Mouse (Mus musculus): ENCODE measurements around the gene Tmem258. TPM values are rescaled to one million over a fixed set of nuclear protein-coding genes. Genes with fewer than 3 reads are reported as not detected.
A peak's percentile ranks its signal among the peaks of the same experiment; 100 is the strongest.

The Tmem258 gene
- total RNA-seq, 1 experiment: 455 TPM

DNA sequence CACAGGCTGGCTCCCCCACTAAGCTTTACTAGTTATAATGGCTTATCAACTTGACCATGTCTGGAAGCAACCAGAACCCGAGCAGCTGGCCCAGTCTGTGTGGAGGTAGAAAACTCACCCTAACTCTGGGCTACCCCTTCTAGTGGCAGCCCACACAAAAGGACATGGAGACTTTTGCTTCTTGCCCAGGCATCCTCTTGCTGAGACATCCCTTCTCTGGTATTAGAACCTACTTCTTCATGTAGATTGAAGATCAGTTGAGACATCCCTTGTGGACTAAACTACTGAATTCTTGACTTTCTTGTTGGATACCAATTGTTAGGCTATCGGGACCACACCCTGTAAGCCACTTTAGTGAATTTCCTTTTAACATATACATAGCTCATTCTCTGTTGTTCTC lies 5.5 kb upstream of the Tmem258 start:
- H3K27ac ChIP-seq (ENCODE audit: insufficient read depth, low read depth, low read length, poor library complexity, severe bottlenecking): no peak overlapping the region
- in situ Hi-C loops (cut with MboI; ENCODE audit: low sequenced_read_pairs in 2 of 2, unreplicated experiment in 2 of 2): no loop called here
- no peaks in the 10 kb centered on the region for H3K9me3 ChIP-seq (ENCODE audit: control insufficient read depth, insufficient read depth, low read depth, low read length)
- no peak overlapping the region for H3K9ac ChIP-seq (ENCODE audit: insufficient read depth, low read depth, low read length, poor library complexity, severe bottlenecking)
- peaks cover 0 to 2% of the 10 kb centered on the region in 2 experiments; a peak in 1 of 4 replicates for H3K4me1 ChIP-seq (ENCODE audit: control insufficient read depth in 2 of 2, insufficient read depth in 2 of 2, low read length in 2 of 2, poor library complexity in 1 of 2)
- TF ChIP-seq MAFK (IDR thresholded peaks at IDR 0.05; ENCODE audit: insufficient read depth, low read depth, low read length) (no peak), ZNF384 (IDR thresholded peaks at IDR 0.05; ENCODE audit: low read depth, low read length) (no peak), CHD2 (IDR thresholded peaks at IDR 0.05; ENCODE audit: low read depth, low read length) (no peak), ZC3H11A (IDR thresholded peaks at IDR 0.05; ENCODE audit: borderline replicate concordance, low read depth, low read length) (no peak), HCFC1 (IDR thresholded peaks at IDR 0.05; ENCODE audit: borderline replicate concordance, insufficient read depth, low read length) (no peak)
- no peak overlapping the region for H3K4me3 ChIP-seq (ENCODE audit: insufficient read depth in 1 of 2, low read depth in 1 of 2, low read length in 2 of 2, poor library complexity in 1 of 2, severe bottlenecking in 1 of 2)
- no peak for DNase-seq (ENCODE audit: low read depth, low spot score)
- H3K36me3 ChIP-seq (ENCODE audit: control insufficient read depth, insufficient read depth, low read length, poor library complexity, severe bottlenecking): peaks cover 41% of the 10 kb centered on the region

DNA sequence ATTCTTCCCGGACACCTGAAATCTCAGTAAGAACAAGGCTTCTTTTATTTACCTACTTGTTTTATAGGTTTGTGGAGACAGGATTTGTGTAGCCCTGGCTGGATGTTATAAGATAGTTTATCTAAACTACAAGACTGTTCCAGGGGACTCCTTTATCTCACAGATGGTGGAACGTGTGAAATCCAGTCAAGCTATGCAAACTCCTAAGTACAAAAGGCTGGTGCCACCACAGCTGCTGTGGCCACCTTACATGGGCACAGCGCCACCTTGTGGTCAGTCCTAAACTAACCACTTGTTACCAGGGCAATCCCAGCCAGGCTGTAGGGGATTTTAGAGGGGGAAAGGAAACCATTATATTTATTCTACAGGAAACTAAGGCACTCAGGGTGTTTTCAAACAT lies 5.1 kb upstream of the Tmem258 start:
- peak; percentile 54 for TF ChIP-seq ZC3H11A (IDR thresholded peaks at IDR 0.05; ENCODE audit: borderline replicate concordance, low read depth, low read length)
- TF ChIP-seq CHD2 (IDR thresholded peaks at IDR 0.05; ENCODE audit: low read depth, low read length): no peak
- in situ Hi-C loops (cut with MboI; ENCODE audit: low sequenced_read_pairs in 2 of 2, unreplicated experiment in 2 of 2): no loop called here
- Histone ChIP-seq H3K27ac (ENCODE audit: insufficient read depth, low read depth, low read length, poor library complexity, severe bottlenecking) (no peak overlapping the region), H3K4me1 (ENCODE audit: control insufficient read depth in 2 of 2, insufficient read depth in 2 of 2, low read length in 2 of 2, poor library complexity in 1 of 2) (peaks cover 0 to 2% of the 10 kb centered on the region in 2 experiments; a peak in 1 of 4 replicates), H3K36me3 (ENCODE audit: control insufficient read depth, insufficient read depth, low read length, poor library complexity, severe bottlenecking) (peaks cover 37% of the 10 kb centered on the region), H3K9me3 (ENCODE audit: control insufficient read depth, insufficient read depth, low read depth, low read length) (no peaks in the 10 kb centered on the region), H3K9ac (ENCODE audit: insufficient read depth, low read depth, low read length, poor library complexity, severe bottlenecking) (no peak overlapping the region), H3K4me3 (ENCODE audit: insufficient read depth in 1 of 2, low read depth in 1 of 2, low read length in 2 of 2, poor library complexity in 1 of 2, severe bottlenecking in 1 of 2) (no peak overlapping the region)
- peak; percentile 80 for DNase-seq (ENCODE audit: low read depth, low spot score)

DNA sequence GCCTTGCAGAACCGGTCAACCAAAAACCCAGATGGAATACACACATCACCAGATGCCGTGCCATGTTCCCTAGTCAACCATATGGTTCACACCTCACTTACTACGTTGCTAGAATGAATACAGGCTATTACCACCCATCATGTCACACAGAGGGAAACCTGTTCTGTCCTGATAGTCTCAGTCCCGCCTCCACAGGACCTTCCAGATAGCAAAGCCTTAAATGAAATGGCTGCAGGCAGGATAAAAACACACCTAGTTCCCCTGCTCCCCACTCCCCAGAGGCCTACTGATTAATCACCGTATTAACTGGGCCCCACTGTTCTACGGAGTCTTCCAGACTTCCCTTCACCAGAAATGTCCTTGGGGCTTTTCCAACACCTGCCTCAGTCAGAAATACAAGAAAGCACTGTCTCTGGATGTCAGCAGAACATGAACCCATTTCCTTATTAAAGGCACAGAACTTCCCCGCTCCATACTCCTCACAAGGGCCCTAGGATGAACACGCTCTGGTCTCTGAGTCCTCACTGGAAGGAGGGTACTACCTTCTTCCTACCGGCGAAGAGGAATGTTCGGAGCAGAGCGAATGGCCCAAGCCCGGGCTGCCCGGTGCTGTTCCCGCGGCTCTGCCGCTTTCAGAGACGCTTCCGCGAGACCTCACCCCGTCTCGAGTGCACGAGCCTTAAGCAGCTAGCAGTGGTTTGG lies 517 bp upstream of the Tmem258 start:
- in situ Hi-C loops (cut with MboI; ENCODE audit: low sequenced_read_pairs in 2 of 2, unreplicated experiment in 2 of 2): no loop called here
- no peak for TF ChIP-seq MAFK (IDR thresholded peaks at IDR 0.05; ENCODE audit: insufficient read depth, low read depth, low read length)
- TF ChIP-seq ZC3H11A (IDR thresholded peaks at IDR 0.05; ENCODE audit: borderline replicate concordance, low read depth, low read length): no peak
- no peak for TF ChIP-seq ZNF384 (IDR thresholded peaks at IDR 0.05; ENCODE audit: low read depth, low read length)
- no peak for TF ChIP-seq HCFC1 (IDR thresholded peaks at IDR 0.05; ENCODE audit: borderline replicate concordance, insufficient read depth, low read length)
- no peak for TF ChIP-seq CHD2 (IDR thresholded peaks at IDR 0.05; ENCODE audit: low read depth, low read length)
- Histone ChIP-seq H3K4me3 (ENCODE audit: insufficient read depth in 1 of 2, low read depth in 1 of 2, low read length in 2 of 2, poor library complexity in 1 of 2, severe bottlenecking in 1 of 2) (peak overlapping the region; percentile 70 to 95), H3K4me1 (ENCODE audit: control insufficient read depth in 2 of 2, insufficient read depth in 2 of 2, low read length in 2 of 2, poor library complexity in 1 of 2) (no peaks in the 10 kb centered on the region; a peak in 1 of 4 replicates), H3K9me3 (ENCODE audit: control insufficient read depth, insufficient read depth, low read depth, low read length) (no peaks in the 10 kb centered on the region), H3K9ac (ENCODE audit: insufficient read depth, low read depth, low read length, poor library complexity, severe bottlenecking) (peak overlapping the region; percentile 99), H3K36me3 (ENCODE audit: control insufficient read depth, insufficient read depth, low read length, poor library complexity, severe bottlenecking) (peaks cover 37% of the 10 kb centered on the region), H3K27ac (ENCODE audit: insufficient read depth, low read depth, low read length, poor library complexity, severe bottlenecking) (peak overlapping the region; percentile 89)
- no peak for DNase-seq (ENCODE audit: low read depth, low spot score)

DNA sequence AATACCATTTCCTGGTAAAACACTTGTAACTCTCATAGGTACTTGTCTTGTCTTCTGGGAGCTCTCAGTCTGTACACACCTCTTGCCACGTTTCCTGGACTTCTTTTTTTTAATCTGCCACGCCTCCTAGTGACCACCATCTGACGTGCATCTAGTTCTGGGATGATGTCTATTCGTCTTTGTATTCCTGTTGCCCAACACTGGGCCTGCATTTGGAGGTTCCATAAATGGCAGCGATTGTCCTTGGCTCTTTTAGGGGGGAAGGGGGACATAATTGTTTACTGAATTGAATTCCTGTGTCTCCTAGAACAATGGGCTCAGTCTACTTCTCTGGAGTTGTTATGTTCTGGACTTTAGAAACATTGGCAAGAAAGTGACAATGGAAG lies 795 bp downstream of the Tmem258 start:
- Histone ChIP-seq H3K9ac (ENCODE audit: insufficient read depth, low read depth, low read length, poor library complexity, severe bottlenecking) (peak overlapping the region; percentile 99; the same call in 1 of the 2 replicates), H3K9me3 (ENCODE audit: control insufficient read depth, insufficient read depth, low read depth, low read length) (no peaks in the 10 kb centered on the region), H3K36me3 (ENCODE audit: control insufficient read depth, insufficient read depth, low read length, poor library complexity, severe bottlenecking) (peaks cover 42% of the 10 kb centered on the region), H3K27ac (ENCODE audit: insufficient read depth, low read depth, low read length, poor library complexity, severe bottlenecking) (no peak overlapping the region; the same call in 1 of the 2 replicates), H3K4me3 (ENCODE audit: insufficient read depth in 1 of 2, low read depth in 1 of 2, low read length in 2 of 2, poor library complexity in 1 of 2, severe bottlenecking in 1 of 2) (peak overlapping the region; percentile 70 to 95), H3K4me1 (ENCODE audit: control insufficient read depth in 2 of 2, insufficient read depth in 2 of 2, low read length in 2 of 2, poor library complexity in 1 of 2) (no peaks in the 10 kb centered on the region; a peak in 2 of 4 replicates)
- peak; percentile 87 for TF ChIP-seq ZNF384 (IDR thresholded peaks at IDR 0.05; ENCODE audit: low read depth, low read length)
- no peak for TF ChIP-seq MAFK (IDR thresholded peaks at IDR 0.05; ENCODE audit: insufficient read depth, low read depth, low read length)
- TF ChIP-seq ZC3H11A (IDR thresholded peaks at IDR 0.05; ENCODE audit: borderline replicate concordance, low read depth, low read length): no peak
- no peak for DNase-seq (ENCODE audit: low read depth, low spot score)
- in situ Hi-C loops (cut with MboI; ENCODE audit: low sequenced_read_pairs in 2 of 2, unreplicated experiment in 2 of 2): no loop called here

DNA sequence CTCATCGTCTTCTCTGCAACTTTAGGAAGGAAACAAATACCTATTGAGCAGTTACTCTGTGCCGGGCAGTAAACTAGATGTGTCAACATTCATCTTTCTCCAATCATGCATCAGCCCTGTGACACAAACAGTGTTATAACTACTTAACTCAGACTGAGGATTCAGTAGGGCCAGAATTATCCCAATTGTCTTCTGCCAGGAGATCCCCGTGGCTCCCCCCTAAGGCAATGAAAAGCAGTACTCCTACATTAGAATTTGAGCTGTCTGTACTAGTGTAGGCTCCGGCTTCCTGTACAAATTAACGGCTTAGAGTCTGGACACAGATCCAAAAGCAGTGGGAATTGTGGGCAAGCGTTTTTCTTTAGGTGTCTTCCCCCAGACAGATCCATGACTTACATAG lies 1.2 kb downstream of the Tmem258 start:
- H3K9ac ChIP-seq (ENCODE audit: insufficient read depth, low read depth, low read length, poor library complexity, severe bottlenecking): no peak overlapping the region

More for the DNA sequence above, 1.2 kb downstream of the Tmem258 start:
- in situ Hi-C loops (cut with MboI; ENCODE audit: low sequenced_read_pairs in 2 of 2, unreplicated experiment in 2 of 2): no loop called here
- Histone ChIP-seq H3K4me1 (ENCODE audit: control insufficient read depth in 2 of 2, insufficient read depth in 2 of 2, low read length in 2 of 2, poor library complexity in 1 of 2) (no peaks in the 10 kb centered on the region; a peak in 2 of 4 replicates), H3K4me3 (ENCODE audit: insufficient read depth in 1 of 2, low read depth in 1 of 2, low read length in 2 of 2, poor library complexity in 1 of 2, severe bottlenecking in 1 of 2) (peak overlapping the region; percentile 70 to 95), H3K27ac (ENCODE audit: insufficient read depth, low read depth, low read length, poor library complexity, severe bottlenecking) (no peak overlapping the region), H3K36me3 (ENCODE audit: control insufficient read depth, insufficient read depth, low read length, poor library complexity, severe bottlenecking) (peaks cover 42% of the 10 kb centered on the region), H3K9me3 (ENCODE audit: control insufficient read depth, insufficient read depth, low read depth, low read length) (no peaks in the 10 kb centered on the region)
- no peak for TF ChIP-seq CHD2 (IDR thresholded peaks at IDR 0.05; ENCODE audit: low read depth, low read length)
- no peak for TF ChIP-seq MAFK (IDR thresholded peaks at IDR 0.05; ENCODE audit: insufficient read depth, low read depth, low read length)
- no peak for TF ChIP-seq ZC3H11A (IDR thresholded peaks at IDR 0.05; ENCODE audit: borderline replicate concordance, low read depth, low read length)
- TF ChIP-seq ZNF384 (IDR thresholded peaks at IDR 0.05; ENCODE audit: low read depth, low read length): no peak
- TF ChIP-seq HCFC1 (IDR thresholded peaks at IDR 0.05; ENCODE audit: borderline replicate concordance, insufficient read depth, low read length): no peak
- no peak for DNase-seq (ENCODE audit: low read depth, low spot score)

Data from ES-E14 (cell line).